Mouse (Mus musculus) forelimb bud, embryonic 11.5 days (tissue): ENCODE results near the gene Nlgn1.
"Not testable (repeated sequence)": the region's sequence is repeated elsewhere in the genome, so short reads cannot be mapped to it uniquely, and the experiment has no call there.

ENCODE experiments used
- DNase-seq: peaks from one replicate; pipeline ENCODE4 v3.0.0-alpha.2; 2012; ENCODE audit warnings: low read depth, low spot score

Nlgn1 gene

DNA sequence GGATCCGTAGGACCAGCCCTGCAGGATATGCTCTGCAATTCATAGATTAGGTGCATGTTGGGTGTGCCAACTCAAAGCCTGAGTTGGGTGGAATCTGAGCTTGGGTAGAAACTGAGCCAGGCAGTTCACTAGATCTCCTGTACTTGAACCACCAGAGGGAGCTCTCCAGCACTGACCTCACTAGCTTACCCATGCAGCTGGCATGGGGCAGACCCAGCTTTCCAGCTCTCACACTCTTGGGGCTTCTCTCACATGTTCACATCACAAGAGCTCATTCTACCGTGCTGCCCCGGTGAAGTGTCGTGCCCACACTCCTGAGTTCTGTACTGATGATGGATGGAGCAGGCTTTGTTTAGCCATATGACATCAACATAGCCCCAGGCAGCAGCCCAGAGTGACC is 679.2 kb downstream of the Nlgn1 start:
- peak; percentile 23 for DNase-seq

GRCm38 (mm10) chr3:25645895-25646691 is 686.2 kb downstream of the Nlgn1 start:
- DNase-seq = peak; percentile 19

DNA sequence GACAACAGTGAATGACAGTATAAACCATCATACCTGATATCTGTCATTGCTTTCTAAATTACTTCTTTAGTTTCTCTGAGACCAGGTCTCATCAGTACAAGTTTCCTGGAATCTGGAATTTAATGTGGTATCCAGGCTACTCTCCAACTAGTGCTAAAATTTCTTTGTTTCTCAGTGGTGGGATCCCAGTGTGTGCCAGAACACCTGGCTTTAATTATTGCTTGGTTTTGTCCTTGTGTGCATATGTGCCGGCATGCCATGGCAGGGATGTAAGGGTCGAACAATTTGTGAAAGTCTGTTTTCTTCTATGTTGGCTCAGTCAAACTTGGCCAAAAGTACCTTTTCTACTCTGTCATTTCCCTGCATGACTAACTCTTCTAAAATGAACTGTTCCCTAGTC is 703.1 kb downstream of the Nlgn1 start:
- peak; percentile 16 for DNase-seq

GRCm38 (mm10) chr3:25606597-25606996 is 725.7 kb downstream of the Nlgn1 start:
- DNase-seq = no peak

DNA sequence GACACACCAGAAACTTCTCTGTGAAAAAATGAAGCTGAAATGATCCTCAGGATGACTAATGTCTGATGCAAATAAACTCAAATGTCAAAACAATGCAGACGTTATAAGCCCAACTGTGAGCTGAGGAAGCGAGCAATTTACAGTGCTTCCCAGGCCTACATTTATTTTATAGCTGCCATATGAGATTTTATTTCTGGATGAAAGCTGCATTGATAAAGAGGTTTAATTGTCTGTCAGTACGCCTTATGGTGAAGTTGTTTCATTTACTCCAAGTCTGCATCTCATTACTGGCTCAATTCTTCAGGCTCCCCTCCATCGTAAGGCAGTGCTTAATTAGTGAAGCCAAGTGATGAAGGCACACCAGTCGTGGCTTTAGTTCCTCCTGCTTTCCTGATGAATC is 734.7 kb downstream of the Nlgn1 start:
- peak; percentile 1 for DNase-seq

DNA sequence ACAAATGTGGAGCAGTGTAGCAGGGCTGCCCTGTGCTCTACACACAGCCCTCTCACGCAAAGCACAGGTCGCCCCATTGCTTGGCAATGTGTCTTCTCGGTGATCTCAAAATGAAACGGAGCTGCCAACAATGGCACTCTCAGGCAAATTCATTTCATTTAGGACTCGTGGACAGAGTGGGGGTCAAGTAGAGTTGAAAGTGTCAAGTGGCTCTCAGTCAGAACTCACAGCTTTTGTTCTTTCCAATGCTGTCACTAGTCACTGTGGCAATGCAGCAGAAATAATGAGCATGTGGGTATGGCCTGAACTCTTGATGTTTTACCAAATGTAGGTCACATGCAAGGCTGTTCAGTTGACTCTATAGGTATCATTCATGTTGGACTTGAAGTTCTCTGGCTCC is 756.7 kb downstream of the Nlgn1 start:
- no peak for DNase-seq

DNA sequence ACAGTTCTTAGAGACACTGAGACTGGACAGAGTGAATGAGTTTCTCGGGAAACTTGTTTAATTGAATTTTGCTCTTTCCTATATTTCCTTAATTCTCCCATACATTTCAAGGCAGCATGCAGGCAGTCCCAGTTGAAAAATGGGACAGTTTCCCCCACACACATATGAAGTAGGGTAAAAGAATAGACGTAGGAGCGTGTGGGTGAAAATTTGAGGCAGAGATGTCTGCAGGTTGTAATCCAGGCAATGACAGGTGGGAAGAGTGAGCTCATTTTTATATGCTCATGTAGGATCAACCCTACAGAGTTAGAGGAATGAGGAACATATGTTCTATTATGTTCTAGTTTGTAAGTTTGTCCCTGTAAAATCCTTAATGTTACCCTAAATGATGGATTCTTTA is 757.4 kb downstream of the Nlgn1 start:
- DNase-seq = no peak

GRCm38 (mm10) chr3:25558513-25558912 is 773.7 kb downstream of the Nlgn1 start:
- DNase-seq = not testable (repeated sequence)

DNA sequence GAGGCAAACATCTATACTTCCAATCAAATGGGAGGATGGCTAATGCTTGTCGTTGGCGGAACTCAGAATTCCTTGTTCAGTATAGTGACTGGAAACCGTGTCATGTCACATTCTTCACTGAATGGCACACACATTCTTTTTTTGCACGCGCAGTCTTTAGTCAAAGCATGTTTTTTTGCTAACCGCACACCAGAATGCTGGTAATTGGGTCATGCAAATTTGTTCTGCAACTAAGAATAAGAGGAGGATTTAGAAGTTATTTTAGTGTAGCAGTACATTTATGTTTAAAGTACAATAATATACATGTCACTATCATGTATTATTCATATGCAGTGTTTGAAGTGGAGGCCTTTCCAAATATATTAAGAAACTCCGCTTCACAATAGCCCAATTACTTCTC is 783.2 kb downstream of the Nlgn1 start:
- not testable (repeated sequence) for DNase-seq

GRCm38 (mm10) chr3:25524236-25524635 is 808.0 kb downstream of the Nlgn1 start:
- not testable (repeated sequence) for DNase-seq

DNA sequence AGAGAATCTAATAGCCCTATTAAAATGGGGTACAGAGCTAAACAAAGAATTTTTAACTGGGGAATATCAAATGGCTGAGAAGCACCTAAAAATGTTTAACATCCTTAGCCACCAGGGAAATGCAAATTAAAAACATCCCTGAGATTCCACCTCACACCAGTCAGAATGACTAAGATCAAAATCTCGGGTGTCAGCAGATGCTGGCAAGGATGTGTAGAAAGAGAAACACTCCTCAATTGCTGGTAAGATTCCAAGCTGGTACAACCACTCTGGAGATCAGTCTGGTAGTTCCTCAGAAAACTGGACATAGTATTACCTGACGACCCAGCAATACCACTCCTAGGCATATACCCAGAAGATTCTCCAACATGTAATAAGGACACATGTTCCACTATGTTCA is 869.2 kb downstream of the Nlgn1 start:
- DNase-seq = no peak

- no peak for DNase-seq
Observed at GRCm38 (mm10) chr3:25456250-25456860, 875.9 kb downstream of the Nlgn1 start.

GRCm38 (mm10) chr3:25452314-25452713 is 879.9 kb downstream of the Nlgn1 start:
- no peak for DNase-seq

DNA sequence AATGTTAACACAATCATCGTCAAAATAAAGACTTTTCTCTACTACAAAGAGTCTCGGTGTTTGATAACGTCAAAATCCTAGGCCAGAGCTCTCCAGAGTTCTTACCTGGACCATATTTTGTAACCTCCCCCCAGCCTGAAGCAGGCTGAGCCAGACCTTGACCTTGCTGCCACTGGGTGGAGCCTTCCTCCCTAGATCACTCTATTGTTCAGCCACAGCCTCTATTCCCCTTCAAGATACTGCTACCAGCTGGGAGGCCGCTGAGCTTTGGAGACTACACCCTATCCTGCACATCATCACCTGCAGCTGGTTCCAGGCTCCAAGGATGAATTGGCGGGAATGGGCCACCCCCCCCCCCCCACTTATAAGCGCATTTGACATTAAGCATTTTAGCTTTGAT is 881.8 kb downstream of the Nlgn1 start:
- DNase-seq = no peak

DNA sequence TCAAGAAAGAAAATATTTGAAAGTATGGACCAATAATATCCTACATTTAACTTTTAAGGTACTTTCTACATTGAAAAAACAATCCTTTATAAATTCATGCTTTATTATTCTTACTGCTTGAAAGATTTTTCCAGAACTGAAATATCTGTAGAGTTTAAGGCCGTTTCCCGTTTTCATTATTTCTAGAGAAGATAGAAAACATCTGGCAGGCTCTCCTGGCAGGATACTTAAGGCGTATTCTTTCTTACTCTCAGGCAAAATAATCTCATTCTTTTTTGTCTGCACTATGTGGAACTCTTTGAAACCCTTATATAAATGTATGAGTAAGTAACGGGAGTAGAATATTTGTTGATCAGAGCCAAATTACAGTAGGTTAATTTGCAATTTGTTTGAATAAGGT is 882.9 kb downstream of the Nlgn1 start:
- DNase-seq = no peak

DNA sequence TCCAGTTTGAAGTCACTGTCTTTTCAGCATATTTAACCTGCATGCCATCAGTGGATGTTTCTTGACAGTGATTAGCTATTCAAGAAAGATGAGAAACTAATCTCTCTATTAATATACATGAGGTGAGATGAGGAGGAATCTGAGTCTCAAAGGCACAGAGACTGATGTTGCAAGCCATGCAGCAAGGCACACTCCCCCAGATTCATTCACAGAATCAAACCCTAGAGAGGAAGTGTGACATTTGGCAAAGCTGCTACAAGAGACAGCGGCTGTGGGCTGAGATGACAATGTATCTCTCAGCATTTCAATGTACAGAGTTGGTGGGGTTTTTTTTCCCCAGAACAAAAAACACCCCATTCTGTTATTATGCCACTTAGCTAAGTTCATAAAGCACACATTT is 885.1 kb downstream of the Nlgn1 start:
- no peak for DNase-seq

DNA sequence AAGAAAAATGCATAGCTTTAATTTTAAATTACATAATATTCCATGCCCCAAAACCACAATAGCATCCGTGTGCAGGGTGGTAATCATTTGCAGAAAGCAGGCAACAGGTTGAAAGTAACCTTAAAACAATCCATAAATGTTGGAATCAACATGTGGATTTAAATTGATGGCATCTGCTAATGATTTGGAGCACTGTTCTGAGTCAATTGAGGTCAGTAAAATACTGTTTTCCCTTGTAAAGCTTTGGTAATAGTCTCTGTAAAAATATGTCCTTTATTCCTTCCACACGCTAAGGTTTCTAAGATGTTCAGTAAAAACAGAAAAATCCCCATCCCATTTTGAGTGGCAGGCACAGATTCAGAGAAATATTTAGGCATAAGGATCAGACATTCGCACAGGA is 888.6 kb downstream of the Nlgn1 start:
- DNase-seq = peak; percentile 35

- no peak for DNase-seq
Observed at GRCm38 (mm10) chr3:25442617-25443016, 889.6 kb downstream of the Nlgn1 start.

DNA sequence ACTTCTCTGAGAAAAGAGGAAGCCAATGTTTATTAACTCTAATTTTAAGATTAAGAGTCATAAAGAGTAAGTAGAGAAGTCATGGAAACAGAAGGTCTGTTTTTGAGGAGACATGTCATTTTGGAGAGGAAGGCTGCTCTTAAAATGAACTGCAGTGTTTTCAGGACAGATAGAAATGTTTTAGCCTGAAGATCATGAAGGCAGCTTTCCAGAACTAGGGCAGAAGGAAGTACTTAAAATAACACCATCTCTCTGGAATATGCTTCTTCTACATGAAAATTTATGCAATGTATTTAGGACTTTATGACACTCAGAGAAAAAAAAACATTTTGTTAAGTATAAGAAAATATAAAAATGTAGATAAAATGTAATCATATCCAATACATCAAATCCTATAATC is 905.3 kb downstream of the Nlgn1 start:
- DNase-seq = no peak

DNA sequence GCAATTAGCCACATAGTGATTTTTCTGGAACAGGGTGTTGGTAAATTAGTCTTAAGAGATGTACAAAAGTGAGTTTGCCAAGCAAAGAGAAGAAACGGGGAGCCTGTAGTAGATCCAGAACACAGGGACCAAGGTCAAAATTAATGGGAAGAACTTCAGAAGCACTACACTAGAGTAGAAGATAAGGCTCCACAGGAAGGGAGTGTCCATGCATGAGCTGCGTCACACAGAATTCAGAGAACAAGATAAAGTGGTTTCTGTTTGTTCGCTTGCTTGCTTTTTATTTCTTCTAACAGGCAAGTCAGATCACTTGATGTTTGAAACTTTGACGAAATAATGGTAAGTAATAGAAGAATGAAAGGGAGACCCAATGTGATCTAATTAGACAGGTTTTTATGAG is 920.3 kb downstream of the Nlgn1 start:
- no peak for DNase-seq
